Comparison of ENCODE assay signal across 18 mouse cellular contexts in genomic region chr5:111401879-111402650, GRCm38 (mm10). TPM values are rescaled to one million over a fixed set of nuclear protein-coding genes. Genes with fewer than 3 reads are reported as not detected.
DNase-seq lines count a peak whose midpoint lies in the region; TF ChIP-seq lines count a peak whose summit lies in the region.
"Had no signal": no experiment of that assay in that cellular context is flagged by ENCODE, and none has a peak within 500 bp of the region (broad histone marks: within the 10 kb centered on the region; RNA-seq: fewer than 3 reads in every experiment).

No protein-coding gene starts in this region.

- WGBS in midbrain, embryonic 10.5 days, result 87% methylated on average over 19 of the region's 19 CpGs

- peaks cover 6% of the 10 kb centered on the region; the same call in 1 of the 2 replicates for H3K4me1 ChIP-seq in testis, adult 2 months (ENCODE audit: control insufficient read depth, insufficient read depth, low read length)
- H3K4me1 ChIP-seq in midbrain, embryonic 10.5 days, result peaks cover 10% of the 10 kb centered on the region

- no peaks in the 10 kb centered on the region for H3K9me3 ChIP-seq in midbrain, embryonic 10.5 days (replicated peaks)
- H3K9me3 ChIP-seq: forebrain, embryonic 13.5 days; limb, embryonic 12.5 days; midbrain, embryonic 15.5 days had no signal

- peak; percentile 71 for DNase-seq in gastrocnemius, postnatal 25 days
- no peak for DNase-seq in gastrocnemius, postnatal 4 days (ENCODE audit: low spot score in 2 of 2)
- DNase-seq in testis, postnatal 14 days (ENCODE audit: low spot score), result no peak
- DNase-seq in lung, postnatal 14 days, result peak; percentile 62
- DNase-seq in layer of hippocampus, adult 18-20 months (ENCODE audit: low spot score in 2 of 2), result no peak
- no peak for DNase-seq in kidney, adult 18-20 months
- no peak for DNase-seq in midbrain, embryonic 10.5 days (ENCODE audit: low spot score)
- DNase-seq: adrenal gland, postnatal 14 days; B cell, adult 2 months; cerebellum, adult 2 months; right cerebral cortex, postnatal 4 days had no signal

- H3K27ac ChIP-seq in testis, adult 2 months (ENCODE audit: control insufficient read depth, insufficient read depth, low read depth, low read length), result peak overlapping the region; percentile 74
- no peak overlapping the region for H3K27ac ChIP-seq in midbrain, embryonic 10.5 days (replicated peaks)
- H3K27ac ChIP-seq: forebrain, embryonic 13.5 days; limb, embryonic 12.5 days; liver, embryonic 14.5 days; midbrain, embryonic 15.5 days had no signal

- no peak for TF ChIP-seq POLR2A in testis, adult 2 months (IDR thresholded peaks at IDR 0.05; ENCODE audit: control insufficient read depth, low read depth, low read length)

- TF ChIP-seq CTCF in testis, adult 2 months (IDR thresholded peaks at IDR 0.05; ENCODE audit: control insufficient read depth, insufficient read depth, insufficient replicate concordance, low read depth, low read length), result no peak

- H3K4me3 ChIP-seq in testis, adult 2 months (ENCODE audit: control insufficient read depth, low read depth, low read length), result no peak overlapping the region
- H3K4me3 ChIP-seq in midbrain, embryonic 10.5 days, result no peak overlapping the region
- H3K4me3 ChIP-seq: forebrain, embryonic 13.5 days; limb, embryonic 12.5 days; midbrain, embryonic 15.5 days had no signal

- no peaks in the 10 kb centered on the region for H3K36me3 ChIP-seq in testis, adult 2 months (ENCODE audit: control insufficient read depth, insufficient read depth, low read length)
- H3K36me3 ChIP-seq in midbrain, embryonic 10.5 days, result no peaks in the 10 kb centered on the region
- H3K36me3 ChIP-seq: limb, embryonic 12.5 days; midbrain, embryonic 15.5 days had no signal

- no peaks in the 10 kb centered on the region for H3K27me3 ChIP-seq in testis, adult 2 months (ENCODE audit: control insufficient read depth, insufficient read depth, low read length)
- H3K27me3 ChIP-seq in midbrain, embryonic 10.5 days (ENCODE audit: low read depth, poor library complexity, severe bottlenecking), result peaks cover 24% of the 10 kb centered on the region
- H3K27me3 ChIP-seq: midbrain, embryonic 15.5 days had no signal

RNA-seq across cellular contexts. Expression of gene Mn1, which starts 15.1 kb away (rescaled TPM):
- 10 to 100 TPM; 49.1 to 75.2 TPM for total RNA-seq in gastrocnemius, postnatal 25 days (2021)
- total RNA-seq in gastrocnemius, postnatal 4 days (2021), result 10 to 100 TPM; 24.4 to 27.4 TPM
- 0.23 and 0.34 TPM in 2 replicates for polyA plus RNA-seq in testis, adult 2 months (2012; rRNA removed)
- 10 to 100 TPM; 39.1 to 41.8 TPM for total RNA-seq in layer of hippocampus, adult 18-20 months (2021)
- polyA plus RNA-seq in midbrain, embryonic 10.5 days (2016; fragmentation: Nextera tagmentation; extraction: Ambion mirVana), result 53.0 and 63.2 TPM in 2 replicates
- total RNA-seq: neutrophil, adult 5-6 weeks had no signal
- polyA plus RNA-seq: inflammation-experienced regulatory T-cells, adult 6 months had no signal

Comparison
In these comparisons a context has a peak if more than half of its experiments do, and no peak if none do; other contexts are left out.
1. DNase-seq: peak in gastrocnemius, postnatal 25 days (single experiment) and lung, postnatal 14 days (single experiment); none in gastrocnemius, postnatal 4 days (0 of 2), testis, postnatal 14 days (single experiment), layer of hippocampus, adult 18-20 months (0 of 2), kidney, adult 18-20 months (single experiment) and midbrain, embryonic 10.5 days (single experiment).